1 mouse cellular context compared by ENCODE assay signal in genomic region chr12:8936210-8936609, GRCm38 (mm10).
TF ChIP-seq lines count a peak whose summit lies in the region.

No protein-coding gene starts in this region.

TF ChIP-seq in MEL, 35 proteins besides CTCF, POLR2A, EP300 and RAD21:
- peak; percentile 30; the same call in 1 of the 2 replicates for TF ChIP-seq SMC3 (IDR thresholded peaks at IDR 0.05; ENCODE audit: low read depth, low read length)
- peak; percentile 36; the same call in 1 of the 2 replicates for TF ChIP-seq ZNF384 (IDR thresholded peaks at IDR 0.05; ENCODE audit: low read depth, low read length)
